Mouse (Mus musculus): ENCODE data around the gene Sbno2. TPM values are rescaled to one million over a fixed set of nuclear protein-coding genes. Genes with fewer than 3 reads are reported as not detected.
A peak's percentile ranks its signal among the peaks of the same experiment; 100 is the strongest.

Sbno2 gene
- total and polyA plus RNA-seq, 2 experiments from 2014 or later, result 7.6 to 24.3 TPM

DNA sequence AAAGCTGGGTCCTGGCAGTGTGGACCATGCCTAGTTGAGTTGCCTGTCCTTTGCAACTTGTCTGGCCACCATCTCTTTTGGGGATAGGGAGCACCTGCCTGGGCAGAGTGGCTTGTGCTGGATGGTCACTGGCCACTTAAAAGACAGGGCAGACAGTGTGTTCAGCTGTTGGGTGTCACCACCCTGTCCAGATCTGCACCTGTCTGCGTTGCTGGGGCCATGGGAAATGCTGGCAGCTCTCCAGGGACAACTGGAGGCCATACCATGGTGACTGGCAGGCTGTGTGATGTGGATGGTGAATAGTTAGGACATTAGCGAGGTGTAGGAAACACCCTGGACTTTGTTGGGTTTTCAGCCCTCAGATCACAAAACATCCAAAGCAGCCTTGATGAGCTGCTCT is 14.8 kb upstream of the Sbno2 start:
- Histone ChIP-seq H3K4me2 (ENCODE audit: low read depth, low read length, poor library complexity, severe bottlenecking) (no peak overlapping the region), H3K27me3 (ENCODE audit: insufficient read depth, low read length) (no peaks in the 10 kb centered on the region), H3K4me1 (ENCODE audit: insufficient read depth, low read length) (peaks cover 14% of the 10 kb centered on the region), H3K27ac (ENCODE audit: low read depth, low read length) (no peak overlapping the region), H3K4me3 (ENCODE audit: low read depth, low read length) (no peak overlapping the region), H3K9ac (replicated peaks; ENCODE audit: low read length, poor library complexity, severe bottlenecking) (no peak overlapping the region), H3K9me3 (ENCODE audit: low read length) (no peaks in the 10 kb centered on the region), H3K36me3 (ENCODE audit: insufficient read depth, low read length) (peaks cover 8% of the 10 kb centered on the region; the same call in 1 of the 2 replicates)
- DNase-seq (ENCODE audit: low spot score) (no peak), ATAC-seq (ENCODE audit: low FRiP score) (no peak)
- whole genome bisulfite sequencing, result 79% methylated on average over 2 of the region's 2 CpGs
- no peak for TF ChIP-seq CTCF (IDR thresholded peaks at IDR 0.05)

DNA sequence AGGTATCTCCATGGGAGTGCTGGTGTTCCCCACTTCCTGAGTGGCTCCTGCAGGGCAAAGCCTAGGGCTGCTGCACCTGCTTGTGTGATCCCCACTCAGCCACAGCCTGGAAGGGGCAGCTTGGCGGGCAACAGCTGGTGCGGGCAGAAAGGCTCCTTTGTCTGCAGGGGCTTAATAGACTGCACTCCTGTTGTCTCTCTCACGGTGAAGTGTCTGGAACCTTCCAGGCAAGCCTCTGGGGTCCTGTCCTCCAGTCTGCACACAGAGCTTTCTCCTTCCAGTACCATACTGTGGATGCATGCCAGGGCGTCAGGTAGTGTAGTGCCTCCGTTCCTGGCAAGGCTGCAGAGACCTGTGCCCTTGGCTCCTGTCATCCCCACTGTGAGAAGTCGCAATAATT is 13.2 kb upstream of the Sbno2 start:
- peak; percentile 16 for DNase-seq (ENCODE audit: low spot score)
- Histone ChIP-seq H3K27me3 (ENCODE audit: insufficient read depth, low read length) (no peaks in the 10 kb centered on the region), H3K4me2 (ENCODE audit: low read depth, low read length, poor library complexity, severe bottlenecking) (no peak overlapping the region), H3K4me3 (ENCODE audit: low read depth, low read length) (no peak overlapping the region), H3K9me3 (ENCODE audit: low read length) (no peaks in the 10 kb centered on the region), H3K27ac (ENCODE audit: low read depth, low read length) (no peak overlapping the region; the same call in 1 of the 2 replicates), H3K9ac (replicated peaks; ENCODE audit: low read length, poor library complexity, severe bottlenecking) (0 out of 2 replicates have a peak overlapping the region, but pooled peaks have one; percentile 0), H3K4me1 (ENCODE audit: insufficient read depth, low read length) (peaks cover 14% of the 10 kb centered on the region), H3K36me3 (ENCODE audit: insufficient read depth, low read length) (peaks cover 4% of the 10 kb centered on the region; the same call in 1 of the 2 replicates)
- no peak for ATAC-seq (ENCODE audit: low FRiP score)
- no peak for TF ChIP-seq CTCF (IDR thresholded peaks at IDR 0.05)
- 42% methylated on average over 6 of the region's 6 CpGs for WGBS

DNA sequence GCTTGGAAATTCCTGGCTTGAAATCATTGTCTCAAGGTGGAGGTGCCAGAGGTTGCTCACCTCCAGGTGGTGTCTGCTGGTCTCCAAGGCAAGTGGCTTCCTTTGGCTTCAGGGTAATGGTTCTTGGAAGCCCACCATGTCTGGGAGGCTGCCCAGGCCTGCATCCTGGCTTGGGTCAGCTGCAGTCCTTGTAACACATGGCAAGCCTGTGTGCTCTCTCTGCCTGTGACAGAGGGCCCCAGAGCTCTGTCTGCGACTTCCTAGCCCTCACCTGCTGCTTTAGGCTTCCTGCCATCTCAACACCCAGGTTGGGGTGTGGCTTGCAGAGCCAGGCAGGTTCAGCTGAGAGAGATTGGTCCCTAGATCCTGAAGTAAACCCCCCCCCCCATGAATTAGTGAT is 12.4 kb upstream of the Sbno2 start:
- H3K4me2 ChIP-seq (ENCODE audit: low read depth, low read length, poor library complexity, severe bottlenecking), result peak overlapping the region; percentile 84
- TF ChIP-seq CTCF (IDR thresholded peaks at IDR 0.05), result no peak
- peak overlapping the region; percentile 75; the same call in 1 of the 2 replicates for H3K4me3 ChIP-seq (ENCODE audit: low read depth, low read length)
- WGBS, result 48% methylated on average over 1 of the region's 1 CpGs
- ATAC-seq (ENCODE audit: low FRiP score), result no peak
- DNase-seq (ENCODE audit: low spot score), result no peak
- H3K9ac ChIP-seq (replicated peaks; ENCODE audit: low read length, poor library complexity, severe bottlenecking), result peak overlapping the region; percentile 63
- H3K36me3 ChIP-seq (ENCODE audit: insufficient read depth, low read length), result peaks cover 4% of the 10 kb centered on the region; the same call in 1 of the 2 replicates
- no peak overlapping the region for H3K27ac ChIP-seq (ENCODE audit: low read depth, low read length)
- peaks cover 14% of the 10 kb centered on the region for H3K4me1 ChIP-seq (ENCODE audit: insufficient read depth, low read length)
- H3K9me3 ChIP-seq (ENCODE audit: low read length), result no peaks in the 10 kb centered on the region
- H3K27me3 ChIP-seq (ENCODE audit: insufficient read depth, low read length), result no peaks in the 10 kb centered on the region

DNA sequence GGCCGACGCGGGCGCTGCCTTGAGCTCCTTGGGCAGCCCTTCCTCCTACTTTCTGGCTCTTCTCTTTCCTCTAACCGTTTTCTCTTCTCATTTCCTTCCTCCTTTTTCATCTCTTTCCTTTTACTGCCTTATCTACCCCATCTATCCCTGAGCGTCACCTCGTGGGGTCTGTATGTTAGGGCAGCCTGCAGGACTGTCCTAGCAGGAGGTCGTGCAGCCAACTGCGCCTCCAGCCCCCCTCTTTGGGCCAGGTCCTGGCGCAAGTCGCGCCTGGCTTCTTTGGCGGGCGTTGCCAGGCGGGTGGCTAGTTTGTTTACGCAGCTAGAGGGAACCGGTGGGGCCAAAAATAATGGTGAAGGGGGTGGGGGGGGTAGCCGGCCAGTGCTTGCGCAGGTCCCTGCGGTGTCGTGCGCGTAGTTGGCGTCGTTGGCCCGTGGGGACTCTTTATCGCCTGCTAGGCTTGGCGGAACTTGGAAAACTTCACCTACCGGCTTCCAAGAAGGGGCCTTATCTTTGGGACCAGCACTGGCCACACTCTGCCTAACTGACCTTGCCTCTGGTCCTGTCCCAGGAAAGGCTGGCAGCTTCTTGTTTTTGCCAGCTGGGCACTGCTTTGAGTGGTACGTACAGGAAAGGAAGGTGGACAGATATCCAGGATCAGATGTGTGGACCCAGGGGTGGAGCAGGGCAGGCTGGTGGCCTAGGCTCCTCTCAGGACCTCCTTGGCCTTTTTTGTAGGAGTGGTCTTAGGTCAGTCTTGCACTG is 11.7 kb upstream of the Sbno2 start:
- Histone ChIP-seq H3K4me1 (ENCODE audit: insufficient read depth, low read length) (peaks cover 14% of the 10 kb centered on the region), H3K27ac (ENCODE audit: low read depth, low read length) (no peak overlapping the region), H3K27me3 (ENCODE audit: insufficient read depth, low read length) (no peaks in the 10 kb centered on the region), H3K4me3 (ENCODE audit: low read depth, low read length) (peak overlapping the region; percentile 75), H3K36me3 (ENCODE audit: insufficient read depth, low read length) (peaks cover 4% of the 10 kb centered on the region; the same call in 1 of the 2 replicates), H3K4me2 (ENCODE audit: low read depth, low read length, poor library complexity, severe bottlenecking) (peak overlapping the region; percentile 84), H3K9me3 (ENCODE audit: low read length) (no peaks in the 10 kb centered on the region), H3K9ac (replicated peaks; ENCODE audit: low read length, poor library complexity, severe bottlenecking) (peak overlapping the region; percentile 63)
- DNase-seq (ENCODE audit: low spot score), result no peak
- no peak; the same call in 1 of the 2 replicates for TF ChIP-seq CTCF (IDR thresholded peaks at IDR 0.05)
- 5% methylated on average over 30 of the region's 30 CpGs for WGBS
- no peak for ATAC-seq (ENCODE audit: low FRiP score)

DNA sequence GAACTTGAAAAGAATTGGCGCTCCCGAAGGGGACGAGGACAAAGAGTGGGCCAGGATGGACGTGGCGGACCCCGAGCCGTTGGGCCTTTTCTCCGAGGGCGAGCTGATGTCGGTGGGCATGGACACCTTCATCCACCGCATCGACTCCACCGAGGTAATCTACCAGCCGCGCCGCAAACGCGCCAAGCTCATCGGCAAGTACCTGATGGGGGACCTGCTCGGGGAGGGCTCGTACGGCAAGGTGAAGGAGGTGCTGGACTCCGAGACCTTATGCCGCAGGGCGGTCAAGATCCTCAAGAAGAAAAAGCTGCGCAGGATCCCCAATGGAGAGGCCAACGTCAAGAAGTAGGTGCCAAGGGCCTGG is 11.2 kb upstream of the Sbno2 start:
- Histone ChIP-seq H3K36me3 (ENCODE audit: insufficient read depth, low read length) (peaks cover 4% of the 10 kb centered on the region; the same call in 1 of the 2 replicates), H3K27me3 (ENCODE audit: insufficient read depth, low read length) (no peaks in the 10 kb centered on the region), H3K9me3 (ENCODE audit: low read length) (no peaks in the 10 kb centered on the region), H3K9ac (replicated peaks; ENCODE audit: low read length, poor library complexity, severe bottlenecking) (peak overlapping the region; percentile 63), H3K4me3 (ENCODE audit: low read depth, low read length) (peak overlapping the region; percentile 75), H3K27ac (ENCODE audit: low read depth, low read length) (no peak overlapping the region), H3K4me1 (ENCODE audit: insufficient read depth, low read length) (peaks cover 14% of the 10 kb centered on the region), H3K4me2 (ENCODE audit: low read depth, low read length, poor library complexity, severe bottlenecking) (peak overlapping the region; percentile 84)
- 1% methylated on average over 25 of the region's 27 CpGs for WGBS
- DNase-seq (ENCODE audit: low spot score) (no peak), ATAC-seq (ENCODE audit: low FRiP score) (no peak)
- TF ChIP-seq CTCF (IDR thresholded peaks at IDR 0.05), result no peak

DNA sequence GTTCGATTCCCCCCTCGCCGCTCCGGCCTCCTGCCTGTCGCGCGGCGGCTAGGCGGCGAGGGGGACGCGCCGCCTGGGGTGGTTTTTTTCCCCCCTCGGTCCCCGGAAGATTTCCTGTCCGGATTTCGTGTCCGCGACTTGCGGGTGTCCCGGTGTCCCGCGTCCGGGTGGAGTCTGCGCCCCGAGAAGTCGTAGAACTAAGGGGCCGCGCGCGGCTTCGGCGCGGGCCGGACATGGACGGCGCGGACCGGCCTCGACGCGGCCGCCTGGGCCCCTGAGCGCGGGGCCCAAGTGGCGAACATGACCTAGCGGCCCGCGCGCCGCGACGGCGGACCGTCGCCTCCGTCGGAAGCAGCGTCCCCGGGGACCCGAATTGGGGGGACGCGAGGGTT is 10.6 kb upstream of the Sbno2 start:
- no peak for TF ChIP-seq CTCF (IDR thresholded peaks at IDR 0.05)
- peak; percentile 17; the same call in 1 of the 2 replicates for ATAC-seq (ENCODE audit: low FRiP score)
- no peak for DNase-seq (ENCODE audit: low spot score)

More for the DNA sequence above, 10.6 kb upstream of the Sbno2 start:
- Histone ChIP-seq H3K4me3 (ENCODE audit: low read depth, low read length) (peak overlapping the region; percentile 75), H3K9me3 (ENCODE audit: low read length) (no peaks in the 10 kb centered on the region), H3K9ac (replicated peaks; ENCODE audit: low read length, poor library complexity, severe bottlenecking) (peak overlapping the region; percentile 63), H3K4me1 (ENCODE audit: insufficient read depth, low read length) (peaks cover 14% of the 10 kb centered on the region), H3K36me3 (ENCODE audit: insufficient read depth, low read length) (peaks cover 4% of the 10 kb centered on the region; the same call in 1 of the 2 replicates), H3K27ac (ENCODE audit: low read depth, low read length) (peak overlapping the region; percentile 78), H3K4me2 (ENCODE audit: low read depth, low read length, poor library complexity, severe bottlenecking) (peak overlapping the region; percentile 84), H3K27me3 (ENCODE audit: insufficient read depth, low read length) (no peaks in the 10 kb centered on the region)
- WGBS, result under 1% methylated on average over 57 of the region's 63 CpGs

All from midbrain, postnatal 0 days (tissue).